Mouse (Mus musculus): ENCODE results near the gene Frmd3. TPM values are rescaled to one million over a fixed set of nuclear protein-coding genes. Genes with fewer than 3 reads are reported as not detected.
"Not testable (repeated sequence)": the region's sequence is repeated elsewhere in the genome, so short reads cannot be mapped to it uniquely, and the experiment has no call there.

The Frmd3 gene
- total and polyA plus RNA-seq, 2 experiments from 2014 or later: 28.1 to 29.7 TPM

- WGBS: 31% methylated on average over 1 of the region's 1 CpGs
- Histone ChIP-seq H3K27ac (ENCODE audit: low read depth, low read length) (no peak overlapping the region), H3K27me3 (ENCODE audit: insufficient read depth, low read length) (no peaks in the 10 kb centered on the region), H3K36me3 (ENCODE audit: insufficient read depth) (no peaks in the 10 kb centered on the region), H3K4me3 (ENCODE audit: low read depth, low read length) (no peak overlapping the region), H3K4me1 (ENCODE audit: insufficient read depth) (no peaks in the 10 kb centered on the region), H3K4me2 (ENCODE audit: low read depth) (no peak overlapping the region), H3K9ac (no peak overlapping the region), H3K9me3 (ENCODE audit: low read length) (no peaks in the 10 kb centered on the region)
- ATAC-seq: peak; percentile 69
- no peak for TF ChIP-seq CTCF (IDR thresholded peaks at IDR 0.05; ENCODE audit: low read depth)
- peak; percentile 61 for DNase-seq
These were observed 38.5 kb downstream of the Frmd3 start for GRCm38 (mm10) chr4:74051692-74052091.

GRCm38 (mm10) chr4:74076727-74077126 lies 63.5 kb downstream of the Frmd3 start:
- H3K9me3 ChIP-seq (ENCODE audit: low read length): no peaks in the 10 kb centered on the region
- no peaks in the 10 kb centered on the region for H3K27me3 ChIP-seq (ENCODE audit: insufficient read depth, low read length)
- no peak for ATAC-seq
- H3K4me2 ChIP-seq (ENCODE audit: low read depth): no peak overlapping the region
- H3K9ac ChIP-seq: no peak overlapping the region
- H3K27ac ChIP-seq (ENCODE audit: low read depth, low read length): no peak overlapping the region
- TF ChIP-seq CTCF (IDR thresholded peaks at IDR 0.05; ENCODE audit: low read depth): no peak
- DNase-seq: no peak
- 16% methylated on average over 2 of the region's 2 CpGs for WGBS
- H3K4me1 ChIP-seq (ENCODE audit: insufficient read depth): no peaks in the 10 kb centered on the region
- H3K4me3 ChIP-seq (ENCODE audit: low read depth, low read length): no peak overlapping the region
- no peaks in the 10 kb centered on the region for H3K36me3 ChIP-seq (ENCODE audit: insufficient read depth)

DNA sequence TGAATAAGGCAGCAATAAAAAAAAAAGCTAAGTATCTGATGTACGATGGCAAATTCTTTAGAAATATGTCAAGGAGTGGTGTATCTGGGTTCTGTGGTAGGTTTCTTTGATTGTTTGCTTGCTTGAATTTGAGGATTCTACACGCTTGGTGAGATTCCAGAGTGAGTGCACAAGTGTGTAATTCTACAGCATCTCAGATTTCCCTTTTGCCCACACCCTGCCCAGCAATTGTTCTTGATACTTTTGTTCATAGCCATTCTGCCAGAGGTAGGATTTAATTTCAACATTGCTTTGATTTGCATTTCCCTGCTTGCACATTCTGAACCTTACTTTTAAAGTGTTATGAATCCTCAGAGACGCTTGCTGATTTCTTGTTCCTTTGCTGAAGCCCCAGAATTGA lies 97.6 kb downstream of the Frmd3 start:
- no peak for TF ChIP-seq CTCF (IDR thresholded peaks at IDR 0.05; ENCODE audit: low read depth)
- no peak overlapping the region for H3K27ac ChIP-seq (ENCODE audit: low read depth, low read length)
- 78% methylated on average over 3 of the region's 3 CpGs for WGBS
- no peak overlapping the region for H3K9ac ChIP-seq
- no peaks in the 10 kb centered on the region for H3K4me1 ChIP-seq (ENCODE audit: insufficient read depth)
- H3K9me3 ChIP-seq (ENCODE audit: low read length): no peaks in the 10 kb centered on the region
- H3K4me3 ChIP-seq (ENCODE audit: low read depth, low read length): no peak overlapping the region
- no peaks in the 10 kb centered on the region for H3K27me3 ChIP-seq (ENCODE audit: insufficient read depth, low read length)
- DNase-seq (no peak), ATAC-seq (no peak)
- no peaks in the 10 kb centered on the region for H3K36me3 ChIP-seq (ENCODE audit: insufficient read depth)
- no peak overlapping the region for H3K4me2 ChIP-seq (ENCODE audit: low read depth)

DNA sequence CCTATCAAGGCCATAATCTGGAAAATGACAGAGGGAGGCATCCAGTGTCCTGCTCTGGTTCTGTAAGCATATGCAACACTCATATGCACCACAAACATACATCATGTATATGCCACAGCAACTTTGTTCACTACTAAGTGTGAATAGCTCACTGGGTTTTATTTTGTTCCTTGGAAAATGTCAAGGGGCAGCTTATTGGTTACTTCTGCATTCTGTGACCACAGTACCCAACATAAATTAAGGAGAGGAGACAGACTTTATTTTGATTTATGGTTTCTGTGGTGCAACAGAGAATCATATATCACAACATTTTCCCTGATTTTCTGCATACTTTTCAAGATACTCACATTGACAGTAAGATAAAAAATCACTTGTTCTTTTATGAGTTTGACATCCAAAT lies 178.3 kb downstream of the Frmd3 start:
- no peak for ATAC-seq
- 0 out of 2 replicates have a peak, but pooled peaks cover 4% of the 10 kb centered on the region for H3K36me3 ChIP-seq (ENCODE audit: insufficient read depth)
- H3K9ac ChIP-seq: no peak overlapping the region
- no peak for DNase-seq
- H3K27me3 ChIP-seq (ENCODE audit: insufficient read depth, low read length): no peaks in the 10 kb centered on the region
- H3K9me3 ChIP-seq (ENCODE audit: low read length): no peaks in the 10 kb centered on the region
- no peak overlapping the region for H3K27ac ChIP-seq (ENCODE audit: low read depth, low read length)
- no peak for TF ChIP-seq CTCF (IDR thresholded peaks at IDR 0.05; ENCODE audit: low read depth)
- H3K4me3 ChIP-seq (ENCODE audit: low read depth, low read length): no peak overlapping the region
- H3K4me2 ChIP-seq (ENCODE audit: low read depth): no peak overlapping the region
- no peaks in the 10 kb centered on the region for H3K4me1 ChIP-seq (ENCODE audit: insufficient read depth)

DNA sequence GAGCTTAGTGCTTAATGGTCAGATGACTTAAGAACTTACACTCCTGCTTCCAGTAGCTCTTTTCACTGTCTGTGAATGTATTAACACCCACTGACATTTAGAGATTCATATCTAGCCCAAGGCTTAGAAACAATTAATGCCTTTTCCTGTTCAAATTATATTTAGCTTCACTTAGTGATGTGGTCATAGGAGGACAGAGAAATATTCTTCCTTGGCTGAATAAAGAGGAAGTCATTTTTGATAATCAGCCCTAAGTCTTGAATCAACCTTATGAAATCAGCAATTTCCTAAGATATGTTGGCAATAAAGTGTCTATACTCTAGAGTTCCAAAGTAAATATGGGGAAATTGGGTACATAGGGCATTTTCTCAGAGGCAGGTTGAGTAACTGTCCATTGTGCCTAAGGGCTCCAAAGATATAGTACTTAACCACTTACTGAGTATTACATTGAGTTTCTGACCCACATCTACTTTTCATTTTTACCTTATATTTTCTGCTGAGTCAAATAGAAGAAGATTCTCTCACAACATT lies 188.1 kb downstream of the Frmd3 start:
- no peak for TF ChIP-seq CTCF (IDR thresholded peaks at IDR 0.05; ENCODE audit: low read depth)
- ATAC-seq (no peak), DNase-seq (no peak)
- Histone ChIP-seq H3K9ac (no peak overlapping the region), H3K4me2 (ENCODE audit: low read depth) (no peak overlapping the region), H3K27ac (ENCODE audit: low read depth, low read length) (no peak overlapping the region), H3K36me3 (ENCODE audit: insufficient read depth) (no peaks in the 10 kb centered on the region), H3K4me3 (ENCODE audit: low read depth, low read length) (no peak overlapping the region), H3K4me1 (ENCODE audit: insufficient read depth) (no peaks in the 10 kb centered on the region), H3K27me3 (ENCODE audit: insufficient read depth, low read length) (no peaks in the 10 kb centered on the region), H3K9me3 (ENCODE audit: low read length) (no peaks in the 10 kb centered on the region)

GRCm38 (mm10) chr4:74221780-74222179 lies 208.5 kb downstream of the Frmd3 start:
- H3K27me3 ChIP-seq (ENCODE audit: insufficient read depth, low read length); H3K36me3 ChIP-seq (ENCODE audit: insufficient read depth); ATAC-seq; DNase-seq; H3K4me3 ChIP-seq (ENCODE audit: low read depth, low read length); H3K4me2 ChIP-seq (ENCODE audit: low read depth); H3K4me1 ChIP-seq (ENCODE audit: insufficient read depth); H3K27ac ChIP-seq (ENCODE audit: low read depth, low read length); H3K9me3 ChIP-seq (ENCODE audit: low read length); H3K9ac ChIP-seq: not testable (repeated sequence)
- WGBS: 95% methylated on average over 1 of the region's 1 CpGs

DNA sequence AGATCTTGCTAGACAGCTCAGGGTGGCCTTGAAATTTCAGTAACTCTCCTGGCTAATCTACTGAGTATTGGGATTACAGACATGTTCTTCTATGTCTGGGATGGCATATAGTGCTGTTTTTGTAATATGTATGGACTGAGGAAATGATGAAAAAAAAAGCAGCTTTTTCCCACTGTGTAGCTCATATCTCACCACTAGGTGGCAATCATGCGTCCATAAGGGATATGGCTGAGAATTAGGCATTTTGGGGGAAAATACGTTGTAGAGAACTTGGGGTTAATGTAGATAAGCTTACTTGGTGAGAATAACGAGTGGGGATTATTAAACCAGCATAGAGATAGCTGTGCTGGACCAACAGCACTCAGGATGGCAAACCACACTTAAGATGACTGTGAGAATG lies 209.1 kb downstream of the Frmd3 start:
- Histone ChIP-seq H3K9ac (no peak overlapping the region), H3K27ac (ENCODE audit: low read depth, low read length) (no peak overlapping the region), H3K9me3 (ENCODE audit: low read length) (no peaks in the 10 kb centered on the region), H3K36me3 (ENCODE audit: insufficient read depth) (no peaks in the 10 kb centered on the region), H3K4me3 (ENCODE audit: low read depth, low read length) (no peak overlapping the region), H3K27me3 (ENCODE audit: insufficient read depth, low read length) (no peaks in the 10 kb centered on the region), H3K4me2 (ENCODE audit: low read depth) (no peak overlapping the region), H3K4me1 (ENCODE audit: insufficient read depth) (no peaks in the 10 kb centered on the region)
- ATAC-seq (no peak), DNase-seq (peak; percentile 31)
- peak; percentile 72 for TF ChIP-seq CTCF (IDR thresholded peaks at IDR 0.05; ENCODE audit: low read depth)
- 34% methylated on average over 3 of the region's 3 CpGs for WGBS

GRCm38 (mm10) chr4:74224210-74224609 lies 211.0 kb downstream of the Frmd3 start:
- TF ChIP-seq CTCF (IDR thresholded peaks at IDR 0.05; ENCODE audit: low read depth): peak; percentile 35
- Histone ChIP-seq H3K27me3 (ENCODE audit: insufficient read depth, low read length) (no peaks in the 10 kb centered on the region), H3K9me3 (ENCODE audit: low read length) (no peaks in the 10 kb centered on the region), H3K9ac (no peak overlapping the region), H3K4me2 (ENCODE audit: low read depth) (no peak overlapping the region), H3K36me3 (ENCODE audit: insufficient read depth) (no peaks in the 10 kb centered on the region), H3K4me3 (ENCODE audit: low read depth, low read length) (no peak overlapping the region), H3K4me1 (ENCODE audit: insufficient read depth) (no peaks in the 10 kb centered on the region), H3K27ac (ENCODE audit: low read depth, low read length) (no peak overlapping the region)
- no peak for DNase-seq
- WGBS: 69% methylated on average over 2 of the region's 2 CpGs
- no peak for ATAC-seq

All from forebrain, postnatal 0 days (tissue).